ENCODE assay signal across 10 mouse cellular contexts in the genomic region with DNA sequence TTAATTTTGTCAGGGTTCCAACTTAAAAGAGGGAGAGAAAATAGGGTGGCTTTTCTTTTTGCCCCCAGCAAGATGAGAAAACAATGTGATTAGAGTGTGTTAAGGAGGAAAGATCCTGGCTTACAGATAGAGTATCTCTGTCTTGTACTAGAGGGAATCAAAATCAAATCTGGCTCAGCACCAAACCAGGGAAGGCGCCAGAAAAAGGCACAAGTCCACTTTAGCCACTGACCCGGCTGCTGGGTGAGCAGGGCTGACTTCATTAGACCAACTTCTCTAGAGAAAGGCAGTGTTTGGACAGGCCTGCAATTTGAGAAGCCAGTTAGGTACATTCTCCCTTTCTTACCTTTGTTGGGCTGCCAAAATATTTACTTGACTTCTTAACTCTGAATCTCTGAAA. TPM values are rescaled to one million over a fixed set of nuclear protein-coding genes. Genes with fewer than 3 reads are reported as not detected.
A peak's percentile ranks its signal among the peaks of the same experiment; 100 is the strongest.
DNase-seq lines count a peak whose midpoint lies in the region; ATAC-seq and TF ChIP-seq lines count a peak whose summit lies in the region.
"Had no signal": no experiment of that assay in that cellular context is flagged by ENCODE, and none has a peak within 500 bp of the region (broad histone marks: within the 10 kb centered on the region; RNA-seq: fewer than 3 reads in every experiment).

No protein-coding gene starts in this region.

- DNase-seq in layer of hippocampus, adult 2 months (ENCODE audit: low spot score in 2 of 2), result no peak
- DNase-seq in layer of hippocampus, adult 11-12 months (ENCODE audit: low spot score), result no peak
- no peak for DNase-seq in forebrain, embryonic 11.5 days (ENCODE audit: low spot score)
- peak; percentile 44 for DNase-seq in gastrocnemius, postnatal 14 days
- no peak for DNase-seq in cerebellum, adult 11 months
- DNase-seq in left cerebral cortex, postnatal 36 days (ENCODE audit: low spot score in 2 of 2), result no peak
- no peak for DNase-seq in ovary, postnatal 10 days (ENCODE audit: low spot score)
- DNase-seq: layer of hippocampus, postnatal 36 days; thymus, postnatal 4 days had no signal

- intact Hi-C loops in gastrocnemius, postnatal 14 days (cut with DNase I; ENCODE audit: low total_unique reads), result no loop called here
- intact Hi-C loops in left cerebral cortex, postnatal 36 days (cut with DNase I), result no loop called here

- no peak overlapping the region for H3K4me3 ChIP-seq in layer of hippocampus, adult 2 months
- H3K4me3 ChIP-seq in forebrain, embryonic 11.5 days (ENCODE audit: low read depth, low read length), result no peak overlapping the region
- no peak overlapping the region for H3K4me3 ChIP-seq in midbrain, embryonic 12.5 days

- no peak for ATAC-seq in forebrain, embryonic 11.5 days (replicated peaks; ENCODE audit: low FRiP score)
- no peak for ATAC-seq in midbrain, embryonic 12.5 days (ENCODE audit: low FRiP score, low read depth)

- H3K27ac ChIP-seq in layer of hippocampus, adult 2 months, result peak overlapping the region; percentile 82
- H3K27ac ChIP-seq in forebrain, embryonic 11.5 days (ENCODE audit: low read depth, low read length), result peak overlapping the region; percentile 74; the same call in 1 of the 2 replicates
- peak overlapping the region; percentile 82 for H3K27ac ChIP-seq in midbrain, embryonic 12.5 days (replicated peaks)

- TF ChIP-seq CTCF in layer of hippocampus, adult 2 months (conservative IDR thresholded peaks at IDR 0.05), result no peak

- H3K4me1 ChIP-seq in forebrain, embryonic 11.5 days (replicated peaks; ENCODE audit: control insufficient read depth, insufficient read depth, low read length), result peaks cover 19% of the 10 kb centered on the region
- H3K4me1 ChIP-seq in midbrain, embryonic 12.5 days, result peaks cover 36% of the 10 kb centered on the region

- 54% methylated on average over 2 of the region's 2 CpGs for WGBS in forebrain, embryonic 11.5 days
- 46% methylated on average over 2 of the region's 2 CpGs for WGBS in midbrain, embryonic 12.5 days

- no peak overlapping the region for H3K9ac ChIP-seq in forebrain, embryonic 11.5 days (ENCODE audit: low read length)
- no peak overlapping the region for H3K9ac ChIP-seq in midbrain, embryonic 12.5 days (replicated peaks)

- H3K9me3 ChIP-seq in forebrain, embryonic 11.5 days (ENCODE audit: control insufficient read depth, low read length), result no peaks in the 10 kb centered on the region
- no peaks in the 10 kb centered on the region for H3K9me3 ChIP-seq in midbrain, embryonic 12.5 days

- no peaks in the 10 kb centered on the region for H3K27me3 ChIP-seq in forebrain, embryonic 11.5 days (ENCODE audit: control insufficient read depth, insufficient read depth, low read length)
- no peaks in the 10 kb centered on the region for H3K27me3 ChIP-seq in midbrain, embryonic 12.5 days

- no peaks in the 10 kb centered on the region for H3K36me3 ChIP-seq in forebrain, embryonic 11.5 days (ENCODE audit: control insufficient read depth, insufficient read depth, low read length)
- H3K36me3 ChIP-seq in midbrain, embryonic 12.5 days, result no peaks in the 10 kb centered on the region

- no peak overlapping the region for H3K4me2 ChIP-seq in forebrain, embryonic 11.5 days (ENCODE audit: low read depth, low read length, severe bottlenecking)
- H3K4me2 ChIP-seq in midbrain, embryonic 12.5 days (replicated peaks), result no peak overlapping the region

RNA-seq across cellular contexts. Expression of a gene that starts 57.6 kb away (rescaled TPM):
- total RNA-seq in layer of hippocampus, adult 2 months (2021), result 10 to 100 TPM; 14.7 to 14.8 TPM
- 10.8 and 11.3 TPM in 2 replicates for polyA plus RNA-seq in forebrain, embryonic 11.5 days (2014; fragmentation: Nextera tagmentation; extraction: Ambion mirVana)
- 10 to 100 TPM; 46.8 to 48.1 TPM for total RNA-seq in gastrocnemius, postnatal 14 days (2021)
- polyA plus RNA-seq in midbrain, embryonic 12.5 days (2016; fragmentation: Nextera tagmentation; extraction: Ambion mirVana), result 12.2 and 13.1 TPM in 2 replicates
- total RNA-seq in left cerebral cortex, postnatal 36 days (2021), result 10 to 100 TPM; 13.7 to 15.8 TPM
